Mouse (Mus musculus) neutrophil, adult 5-6 weeks (primary cell): ENCODE data around the gene Sgms1. TPM values are rescaled to one million over a fixed set of nuclear protein-coding genes. Genes with fewer than 3 reads are reported as not detected.

Source experiments
- ATAC-seq: fragments of 151-379, 151-347 bp; 2 replicates; pipeline ENCODE4 v1.8.0; 2017; ENCODE audit warnings: mild to moderate bottlenecking, moderate TSS enrichment; ENCODE audit not compliant: insufficient number of reproducible peaks, poor library complexity, low FRiP score, severe bottlenecking; ENCODE audit errors: extremely low read depth
- total RNA-seq: library from RNA; stranded (forward); fragments of 200-1000 nt; gene quantifications from 2 replicates; pipeline ENCODE4 v1.2.3, GENCODE M21; 2017

Sgms1 gene
- total RNA-seq, 1 experiment from 2014 or later, result 198 TPM

GRCm38 (mm10) chr19:32238722-32239458 lies 150.6 kb downstream of the Sgms1 start:
- no peak for ATAC-seq

GRCm38 (mm10) chr19:32237685-32238084 lies 151.8 kb downstream of the Sgms1 start:
- ATAC-seq, result peak; percentile 28; the same call in 1 of the 2 replicates

- no peak for ATAC-seq
Observed at GRCm38 (mm10) chr19:32237173-32237583, 152.3 kb downstream of the Sgms1 start.

- no peak for ATAC-seq
Observed at GRCm38 (mm10) chr19:32234717-32235434, 154.6 kb downstream of the Sgms1 start.

GRCm38 (mm10) chr19:32231292-32231691 lies 158.2 kb downstream of the Sgms1 start:
- peak; percentile 33; the same call in 1 of the 2 replicates for ATAC-seq

GRCm38 (mm10) chr19:32230798-32231197 lies 158.7 kb downstream of the Sgms1 start:
- ATAC-seq, result no peak

GRCm38 (mm10) chr19:32230301-32230700 lies 159.2 kb downstream of the Sgms1 start:
- ATAC-seq, result no peak

GRCm38 (mm10) chr19:32229776-32230175 lies 159.7 kb downstream of the Sgms1 start:
- ATAC-seq, result no peak

- no peak for ATAC-seq
Observed at GRCm38 (mm10) chr19:32227175-32227574, 162.3 kb downstream of the Sgms1 start.

GRCm38 (mm10) chr19:32225097-32225490 lies 164.4 kb downstream of the Sgms1 start:
- no peak for ATAC-seq

GRCm38 (mm10) chr19:32224318-32225096 lies 165.0 kb downstream of the Sgms1 start:
- ATAC-seq, result 0 out of 2 replicates have a peak, but pooled peaks have one; percentile 9

- ATAC-seq, result peak; percentile 73
Observed at GRCm38 (mm10) chr19:32223751-32224174, 165.8 kb downstream of the Sgms1 start.

- ATAC-seq, result no peak
Observed at GRCm38 (mm10) chr19:32222083-32222482, 167.4 kb downstream of the Sgms1 start.

GRCm38 (mm10) chr19:32220991-32221390 lies 168.5 kb downstream of the Sgms1 start:
- ATAC-seq, result no peak

- ATAC-seq, result no peak
Observed at GRCm38 (mm10) chr19:32216710-32217109, 172.8 kb downstream of the Sgms1 start.

GRCm38 (mm10) chr19:32214905-32215806 lies 174.4 kb downstream of the Sgms1 start:
- no peak for ATAC-seq

- no peak for ATAC-seq
Observed at GRCm38 (mm10) chr19:32213577-32213976, 175.9 kb downstream of the Sgms1 start.

- ATAC-seq, result no peak
Observed at GRCm38 (mm10) chr19:32211293-32211585, 178.3 kb downstream of the Sgms1 start.
